Mouse (Mus musculus): Measurements from ENCODE around the gene Mpzl1.

The Mpzl1 gene

GRCm38 (mm10) chr1:165614793-165615192 lies 19.5 kb downstream of the Mpzl1 start:
- no peak for DNase-seq (ENCODE audit: low spot score)

- DNase-seq (ENCODE audit: low spot score), result no peak
Measured at GRCm38 (mm10) chr1:165613926-165614325, 20.4 kb downstream of the Mpzl1 start.

DNA sequence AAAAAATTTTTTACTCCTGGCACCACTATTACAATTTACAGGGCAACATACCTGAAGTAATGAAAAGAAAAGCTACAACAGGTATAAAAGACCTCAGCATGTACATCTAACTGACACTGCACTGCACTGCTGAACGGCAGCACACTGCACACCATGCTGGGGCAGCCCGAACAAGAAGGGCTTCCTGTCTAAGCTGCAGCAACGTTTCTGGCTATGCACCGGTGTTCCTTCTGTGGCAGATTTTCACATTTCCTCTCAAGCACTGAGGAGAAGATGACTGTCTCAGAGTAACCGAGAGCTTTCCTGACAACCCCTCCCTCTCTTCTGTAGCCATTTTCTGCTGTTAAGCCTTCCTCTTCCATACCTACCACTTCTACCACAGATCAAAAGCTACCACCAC lies 21.6 kb downstream of the Mpzl1 start:
- DNase-seq (ENCODE audit: low spot score), result no peak

- no peak for DNase-seq (ENCODE audit: low spot score)
Measured at GRCm38 (mm10) chr1:165610321-165610999, 23.9 kb downstream of the Mpzl1 start.

DNA sequence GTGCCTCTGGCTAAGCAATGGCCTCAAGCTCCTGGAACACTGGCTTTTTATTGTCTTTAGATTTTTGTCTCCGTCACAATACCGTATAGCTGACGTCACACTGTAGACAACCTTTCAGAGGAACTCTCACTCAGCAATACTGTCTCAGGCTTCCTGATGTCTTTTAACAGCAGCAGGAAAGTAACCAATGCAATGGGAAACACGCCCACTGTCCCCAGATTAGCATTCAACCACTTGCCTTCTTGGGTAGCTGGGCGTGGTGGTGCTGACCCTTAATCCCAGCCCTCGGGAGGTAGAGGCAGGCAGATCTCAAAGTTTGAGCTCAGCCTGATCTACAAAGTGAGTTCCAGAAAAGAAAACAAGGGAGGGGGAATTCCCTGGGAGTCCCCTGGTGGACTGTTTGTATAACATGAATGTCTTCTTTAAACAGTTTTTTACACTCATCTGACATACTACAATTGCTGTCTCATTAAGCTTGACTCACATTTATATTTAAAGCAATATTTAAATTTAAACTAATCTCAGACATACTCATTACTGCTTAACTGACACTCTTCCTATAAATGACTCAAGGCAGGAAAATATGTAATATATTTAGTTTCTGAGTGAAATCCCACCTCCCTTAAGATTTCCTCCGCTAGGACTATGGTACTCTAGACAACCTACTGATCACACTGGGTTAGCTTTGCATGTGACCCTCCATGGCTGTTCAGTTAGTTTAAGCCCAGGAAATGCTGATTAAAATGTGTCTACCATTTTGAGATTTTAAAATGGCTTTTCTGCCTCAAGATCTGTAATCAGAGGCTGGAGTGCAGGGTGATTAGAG lies 24.6 kb downstream of the Mpzl1 start:
- no peak for DNase-seq (ENCODE audit: low spot score)

- DNase-seq (ENCODE audit: low spot score), result no peak
Measured at GRCm38 (mm10) chr1:165608904-165609303, 25.4 kb downstream of the Mpzl1 start.

DNA sequence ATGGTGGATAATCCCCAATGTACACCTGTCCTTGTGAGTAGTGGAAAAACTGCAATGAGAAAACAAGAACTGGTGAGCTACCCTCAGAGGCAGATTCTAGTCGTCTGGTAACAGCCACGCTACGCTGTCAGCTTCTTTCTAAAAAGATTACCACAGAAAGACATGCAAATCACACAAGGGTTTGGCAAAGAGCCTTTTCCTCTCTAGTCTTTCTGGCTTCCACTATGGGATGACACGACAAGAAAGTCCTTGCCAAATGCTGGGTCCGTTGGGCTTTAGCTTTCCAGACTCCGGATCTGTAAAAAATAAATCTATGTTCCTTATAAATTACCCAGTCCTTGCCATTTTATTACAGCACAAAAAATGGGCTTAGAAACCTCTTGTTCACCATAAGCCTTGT lies 28.6 kb downstream of the Mpzl1 start:
- no peak for DNase-seq (ENCODE audit: low spot score)

DNA sequence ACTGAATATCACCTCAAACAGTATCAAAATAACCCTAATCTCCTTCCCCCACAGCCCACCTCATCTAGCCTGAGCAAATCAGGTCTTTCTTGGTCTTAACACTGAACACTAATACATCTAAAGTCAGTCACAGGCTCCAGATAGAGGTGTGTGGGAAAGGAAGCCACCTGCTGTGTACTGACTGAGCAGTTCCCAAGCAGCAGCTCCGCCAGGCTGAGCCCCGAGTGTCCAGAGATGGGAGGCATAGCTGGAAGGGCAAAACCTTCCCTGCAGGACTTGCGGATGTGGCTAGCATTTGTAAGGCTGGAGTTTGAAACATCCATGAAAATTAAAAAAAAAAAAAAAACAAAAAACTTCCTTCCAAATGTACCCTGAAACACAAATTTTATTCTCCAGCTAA lies 29.2 kb downstream of the Mpzl1 start:
- DNase-seq (ENCODE audit: low spot score), result no peak

DNA sequence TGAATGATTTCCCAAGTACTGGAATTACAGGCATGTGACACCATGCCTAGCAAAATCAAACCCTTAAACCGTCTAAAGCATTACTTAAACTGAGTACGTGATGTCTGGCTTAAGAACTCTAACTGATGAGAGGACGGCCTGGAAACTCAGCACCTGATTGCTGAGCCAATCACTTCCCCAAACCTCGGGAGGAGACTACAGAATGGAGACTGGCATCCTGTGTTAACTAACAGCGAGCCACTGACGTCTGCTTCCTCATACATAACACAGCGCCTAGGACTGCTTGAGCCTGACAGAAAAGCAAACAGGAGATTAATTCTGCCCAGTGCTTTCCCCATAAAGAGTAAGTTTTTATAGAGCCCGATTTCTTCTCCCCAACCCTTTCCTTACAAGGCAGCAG lies 30.1 kb downstream of the Mpzl1 start:
- no peak for DNase-seq (ENCODE audit: low spot score)

- DNase-seq (ENCODE audit: low spot score), result no peak
Measured at GRCm38 (mm10) chr1:165603218-165603617, 31.1 kb downstream of the Mpzl1 start.

DNA sequence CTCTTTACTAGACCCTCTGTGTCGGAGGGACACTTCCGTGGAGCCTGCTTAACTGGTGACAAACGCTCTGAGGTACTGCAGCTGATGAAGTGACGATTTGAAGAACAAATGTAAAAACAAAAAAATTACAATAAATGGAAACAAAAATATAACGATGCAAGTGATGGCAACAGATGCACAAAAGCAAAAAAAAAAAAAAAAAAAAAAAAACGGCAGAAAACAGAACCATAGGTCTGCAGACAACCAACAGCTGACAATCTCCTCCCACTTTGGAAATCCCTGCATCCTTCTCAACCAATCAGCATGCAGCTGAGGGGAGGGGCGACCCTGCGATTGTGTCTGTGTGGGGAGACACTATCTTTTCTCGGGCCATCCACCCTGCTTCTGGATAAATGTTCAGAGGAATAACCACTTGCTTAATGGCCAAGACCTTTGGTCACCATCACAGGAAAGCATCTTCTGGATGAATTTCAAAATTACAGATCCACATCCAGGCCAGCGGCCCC lies 32.5 kb downstream of the Mpzl1 start:
- DNase-seq (ENCODE audit: low spot score), result no peak

GRCm38 (mm10) chr1:165594699-165595421 lies 39.5 kb downstream of the Mpzl1 start:
- no peak for DNase-seq (ENCODE audit: low spot score)

- no peak for DNase-seq (ENCODE audit: low spot score)
Measured at GRCm38 (mm10) chr1:165592295-165593082, 41.8 kb downstream of the Mpzl1 start.

DNA sequence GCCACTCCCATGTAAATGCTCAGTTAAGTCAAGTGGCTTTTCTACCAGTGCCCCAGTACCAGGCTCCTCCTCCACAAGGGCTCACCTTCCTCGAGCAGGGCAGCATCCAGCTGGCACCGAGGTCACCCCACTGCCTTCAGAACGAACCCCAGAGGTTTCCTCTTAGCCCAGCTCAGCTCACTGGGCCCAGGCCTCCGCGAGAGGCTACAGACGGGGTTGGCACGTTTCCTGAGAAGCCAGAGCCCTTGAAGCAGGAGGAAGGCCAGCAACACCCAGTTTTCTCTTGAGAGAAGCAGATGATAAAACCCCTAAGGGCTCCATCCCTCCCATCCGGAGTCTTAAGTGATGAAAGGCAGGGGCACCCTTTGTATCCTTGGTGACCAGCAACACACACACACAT lies 43.6 kb downstream of the Mpzl1 start:
- DNase-seq (ENCODE audit: low spot score), result peak; percentile 10

GRCm38 (mm10) chr1:165589280-165590048 lies 44.9 kb downstream of the Mpzl1 start:
- DNase-seq (ENCODE audit: low spot score), result no peak

DNA sequence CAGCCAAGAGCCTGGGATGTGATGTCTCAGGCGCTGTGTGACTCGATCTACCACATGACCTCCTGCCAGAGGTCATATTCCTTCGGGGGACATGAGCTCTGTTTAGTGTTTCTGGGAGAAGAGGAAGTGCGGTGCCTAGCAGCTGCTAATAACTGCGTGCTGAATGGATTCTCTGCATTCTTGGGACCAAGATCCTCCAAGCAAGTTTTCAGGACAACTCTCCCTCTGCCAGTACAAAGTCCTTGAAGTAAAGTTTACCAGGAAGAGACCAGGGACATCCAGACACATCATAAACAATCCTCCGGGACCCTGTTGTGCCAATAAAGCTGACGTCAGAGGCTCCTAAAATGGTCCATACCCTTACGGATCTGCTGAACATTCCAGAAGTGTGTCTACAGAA lies 46.5 kb downstream of the Mpzl1 start:
- DNase-seq (ENCODE audit: low spot score), result no peak

DNA sequence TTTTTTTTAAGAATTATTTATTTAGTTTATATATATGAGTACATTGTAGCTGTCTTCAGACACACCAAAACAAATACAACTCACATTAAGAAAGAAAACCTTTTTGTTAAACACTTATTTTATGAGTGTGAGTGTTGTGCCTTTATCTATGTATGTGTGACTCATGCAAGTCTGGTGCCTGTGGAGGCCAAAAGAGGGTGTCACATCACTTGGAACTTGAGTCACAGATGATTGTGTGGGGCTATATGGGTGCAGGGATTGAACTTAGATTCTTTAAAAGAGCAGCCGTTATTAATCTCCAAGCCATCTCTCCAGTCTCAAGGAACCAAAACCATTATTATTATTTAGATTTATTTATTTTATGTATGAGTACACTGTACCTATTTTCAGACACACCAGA lies 48.0 kb downstream of the Mpzl1 start:
- no peak for DNase-seq (ENCODE audit: low spot score)

GRCm38 (mm10) chr1:165585389-165586104 lies 48.8 kb downstream of the Mpzl1 start:
- DNase-seq (ENCODE audit: low spot score), result no peak

DNA sequence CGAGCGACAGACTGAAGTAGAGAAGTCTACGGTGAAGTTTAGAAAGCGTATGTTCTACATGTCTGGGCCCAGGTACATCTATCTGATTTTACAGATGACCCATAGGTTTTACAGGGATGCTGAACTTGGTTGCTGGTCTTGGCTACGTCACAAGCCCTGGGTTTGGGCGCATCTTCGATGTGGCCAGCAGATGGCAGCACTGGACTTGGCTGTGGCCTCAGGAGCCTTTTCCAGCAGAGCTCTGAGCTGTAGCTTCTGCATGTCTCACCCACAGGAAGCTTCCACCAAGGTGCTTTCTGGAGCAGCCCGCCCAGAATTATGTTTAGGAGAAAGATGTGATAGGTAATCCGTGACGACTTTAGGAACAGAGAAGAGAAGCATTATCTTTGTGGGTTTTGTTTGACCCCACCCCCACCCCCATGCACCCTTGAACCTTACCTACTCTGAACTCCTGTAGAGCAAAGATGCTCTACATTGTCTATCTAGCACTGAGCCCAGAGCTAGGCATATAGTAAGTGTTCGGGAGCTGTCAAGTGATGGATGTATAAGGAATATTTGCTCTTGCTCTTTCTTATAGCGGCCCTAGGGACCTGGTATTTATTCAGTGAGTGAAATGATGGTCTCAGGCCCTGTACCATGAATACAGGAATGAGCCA lies 50.7 kb downstream of the Mpzl1 start:
- peak; percentile 93 for DNase-seq (ENCODE audit: low spot score)

DNA sequence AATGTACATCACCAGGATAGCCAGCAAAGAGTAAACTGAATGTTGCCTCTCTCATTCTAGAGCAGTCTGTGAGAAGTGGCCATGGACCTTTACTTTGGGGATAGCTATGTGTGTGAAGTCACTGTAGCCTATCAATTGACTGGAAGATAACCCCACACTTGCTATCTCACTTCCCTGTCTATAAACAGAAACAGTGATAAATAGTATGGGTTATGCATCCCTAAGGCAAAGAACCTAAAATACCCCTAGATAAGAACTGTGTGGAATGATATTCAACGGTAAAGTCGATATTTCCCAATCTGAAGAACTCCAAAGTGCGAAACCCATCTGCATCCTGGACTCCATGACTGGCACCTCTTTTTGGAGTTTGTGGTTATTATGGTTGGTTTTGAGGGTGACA lies 53.1 kb downstream of the Mpzl1 start:
- DNase-seq (ENCODE audit: low spot score), result no peak
